Mouse (Mus musculus) MEL-GATA-1-ER (cell line): Measurements from ENCODE around the gene Vmn1r124.
"Not testable (repeated sequence)": the region's sequence is repeated elsewhere in the genome, so short reads cannot be mapped to it uniquely, and the experiment has no call there.

ENCODE experiments used
- DNase-seq: peaks from one replicate; pipeline ENCODE4 v3.0.0-alpha.2; 2012; ENCODE audit warnings: low read depth; ENCODE audit errors: extremely low read depth

Gene Vmn1r124

GRCm38 (mm10) chr7:21260517-21260916 is at the start of gene Vmn1r124:
Vmn1r124 (minus strand) TSS chr7:21260617.
- DNase-seq: not testable (repeated sequence)

GRCm38 (mm10) chr7:21301367-21301766 is 41.0 kb upstream of the Vmn1r124 start, which contains the start of gene Vmn1r126:
Vmn1r126 (minus strand) TSS chr7:21301467.
- DNase-seq: not testable (repeated sequence)

GRCm38 (mm10) chr7:21271879-21272278 is 11.5 kb upstream of the Vmn1r124 start, which contains the start of gene Vmn1r125:
Vmn1r125 (plus strand) TSS chr7:21272179.
- not testable (repeated sequence) for DNase-seq
